Mouse (Mus musculus) gastrocnemius, postnatal 36 days (tissue): ENCODE data around the gene Eif2s3x. TPM values are rescaled to one million over a fixed set of nuclear protein-coding genes. Genes with fewer than 3 reads are reported as not detected.

Experiments
- total RNA-seq, 2 experiments: library from RNA; stranded (reverse); gene quantifications; 2 replicates each; pipeline ENCODE4 v1.2.3; 2021

The Eif2s3x gene
- total RNA-seq, 2 experiments from 2014 or later: 78.3 to 120 TPM

Other genes with a start within 250 kb of the Eif2s3x start
- gene AU015836, start 244.2 kb downstream of the Eif2s3x start, total RNA-seq: not detected
- 10 to 100 TPM; 14.5 to 21.3 TPM for gene Zfx, start 89.2 kb downstream of the Eif2s3x start, total RNA-seq
- gene Klhl15, start 21.7 kb upstream of the Eif2s3x start, total RNA-seq: 1 to 10 TPM; 4.7 to 5.7 TPM
- not detected for gene Fam90a1b, start 153.9 kb upstream of the Eif2s3x start, total RNA-seq
- 100 to 1,000 TPM; 182 to 183 TPM for gene Apoo, start 154.3 kb upstream of the Eif2s3x start, total RNA-seq